Mouse (Mus musculus): ENCODE results near the gene Nsmce1.
"Not testable (repeated sequence)": the region's sequence is repeated elsewhere in the genome, so short reads cannot be mapped to it uniquely, and the experiment has no call there.

Nsmce1 gene

GRCm38 (mm10) chr7:125434666-125435290, 56.6 kb downstream of the Nsmce1 start:
- no peak for DNase-seq (ENCODE audit: low spot score in 2 of 2)

- DNase-seq (ENCODE audit: low spot score in 2 of 2): no peak
Measured at GRCm38 (mm10) chr7:125433874-125434273, 57.5 kb downstream of the Nsmce1 start.

GRCm38 (mm10) chr7:125430170-125430842, 61.1 kb downstream of the Nsmce1 start:
- DNase-seq (ENCODE audit: low spot score in 2 of 2): no peak

- DNase-seq (ENCODE audit: low spot score in 2 of 2): not testable (repeated sequence)
Measured at GRCm38 (mm10) chr7:125428816-125429500, 62.4 kb downstream of the Nsmce1 start.

GRCm38 (mm10) chr7:125428381-125428780, 63.0 kb downstream of the Nsmce1 start:
- DNase-seq (ENCODE audit: low spot score in 2 of 2): no peak

- no peak for DNase-seq (ENCODE audit: low spot score in 2 of 2)
Measured at GRCm38 (mm10) chr7:125427492-125428090, 63.8 kb downstream of the Nsmce1 start.

- no peak for DNase-seq (ENCODE audit: low spot score in 2 of 2)
Measured at GRCm38 (mm10) chr7:125423056-125423455, 68.3 kb downstream of the Nsmce1 start.

GRCm38 (mm10) chr7:125421911-125422310, 69.5 kb downstream of the Nsmce1 start:
- no peak for DNase-seq (ENCODE audit: low spot score in 2 of 2)

GRCm38 (mm10) chr7:125420190-125420589, 71.2 kb downstream of the Nsmce1 start:
- DNase-seq (ENCODE audit: low spot score in 2 of 2): peak; percentile 67 to 82

- peak in 1 of 2 experiments; percentile 17 for DNase-seq (ENCODE audit: low spot score in 2 of 2)
Measured at GRCm38 (mm10) chr7:125418413-125418812, 73.0 kb downstream of the Nsmce1 start.

Measured in thymus, postnatal 10 days (tissue).